In genomic region chr5:146846489-146846888, GRCm38 (mm10) we compare ENCODE assay signal across 9 mouse cellular contexts. TPM values are rescaled to one million over a fixed set of nuclear protein-coding genes. Genes with fewer than 3 reads are reported as not detected.
DNase-seq lines count a peak whose midpoint lies in the region; ATAC-seq lines count a peak whose summit lies in the region.
"Had no signal": no experiment of that assay in that cellular context is flagged by ENCODE, and none has a peak within 500 bp of the region (broad histone marks: within the 10 kb centered on the region; RNA-seq: fewer than 3 reads in every experiment).

No protein-coding gene starts in this region.

- H3K9ac ChIP-seq in heart, embryonic 12.5 days, result no peak overlapping the region
- H3K9ac ChIP-seq in intestine, embryonic 14.5 days (ENCODE audit: low read length), result no peak overlapping the region; the same call in 1 of the 2 replicates
- H3K9ac ChIP-seq in midbrain, embryonic 14.5 days (replicated peaks; ENCODE audit: low read length), result no peak overlapping the region

- no peaks in the 10 kb centered on the region for H3K9me3 ChIP-seq in heart, embryonic 12.5 days (replicated peaks)
- H3K9me3 ChIP-seq in intestine, embryonic 14.5 days (ENCODE audit: control insufficient read depth, low read length), result no peaks in the 10 kb centered on the region
- no peaks in the 10 kb centered on the region for H3K9me3 ChIP-seq in midbrain, embryonic 14.5 days (ENCODE audit: control insufficient read depth, low read length)

- H3K36me3 ChIP-seq in heart, embryonic 12.5 days, result no peaks in the 10 kb centered on the region
- no peaks in the 10 kb centered on the region for H3K36me3 ChIP-seq in intestine, embryonic 14.5 days (ENCODE audit: control insufficient read depth, insufficient read depth, low read length)
- no peaks in the 10 kb centered on the region for H3K36me3 ChIP-seq in midbrain, embryonic 14.5 days (ENCODE audit: control insufficient read depth, insufficient read depth, low read length)

- DNase-seq in heart, postnatal 10 days, result no peak
- DNase-seq in intestine, embryonic 14.5 days (ENCODE audit: low spot score), result no peak
- no peak for DNase-seq in midbrain, embryonic 14.5 days
- DNase-seq in left cerebral cortex, postnatal 25 days (ENCODE audit: low spot score in 2 of 2), result no peak
- no peak for DNase-seq in adrenal gland, adult 18-20 months (ENCODE audit: low spot score in 2 of 2)
- DNase-seq: right cerebral cortex, postnatal 25 days had no signal

- no peak for ATAC-seq in heart, embryonic 12.5 days (ENCODE audit: insufficient number of reproducible peaks, low FRiP score)
- ATAC-seq in intestine, embryonic 14.5 days (replicated peaks; ENCODE audit: low FRiP score, low TSS enrichment, low read depth), result no peak
- ATAC-seq in midbrain, embryonic 14.5 days (ENCODE audit: low FRiP score, low TSS enrichment), result no peak
- ATAC-seq in CD4-positive, CD25-positive, alpha-beta regulatory T cell, adult 4 months, result no peak

- H3K4me1 ChIP-seq in heart, embryonic 12.5 days (replicated peaks), result peaks cover 19% of the 10 kb centered on the region
- H3K4me1 ChIP-seq in brown adipose tissue, adult 24 weeks (ENCODE audit: control insufficient read depth, insufficient read depth, insufficient read length, low read length), result no peaks in the 10 kb centered on the region
- H3K4me1 ChIP-seq in intestine, embryonic 14.5 days (replicated peaks; ENCODE audit: control insufficient read depth, insufficient read depth, low read length), result peaks cover 20% of the 10 kb centered on the region
- H3K4me1 ChIP-seq in midbrain, embryonic 14.5 days (ENCODE audit: control insufficient read depth, insufficient read depth, low read length), result 0 out of 2 replicates have a peak, but pooled peaks cover 7% of the 10 kb centered on the region

- H3K27me3 ChIP-seq in heart, embryonic 12.5 days (replicated peaks), result no peaks in the 10 kb centered on the region
- H3K27me3 ChIP-seq in intestine, embryonic 14.5 days (replicated peaks; ENCODE audit: control insufficient read depth, insufficient read depth, low read length), result no peaks in the 10 kb centered on the region
- no peaks in the 10 kb centered on the region for H3K27me3 ChIP-seq in midbrain, embryonic 14.5 days (ENCODE audit: control insufficient read depth, insufficient read depth, low read length)

- intact Hi-C loops in heart, postnatal 10 days (cut with DNase I), result no loop called here
- intact Hi-C loops in left cerebral cortex, postnatal 25 days (cut with DNase I), result loop anchor here (5.0 kb wide), 2 partner anchors 56 to 139 kb away; no protein-coding TSS in a partner anchor

- H3K4me2 ChIP-seq in heart, embryonic 12.5 days, result peak overlapping the region; percentile 99
- peak overlapping the region; percentile 90 for H3K4me2 ChIP-seq in intestine, embryonic 14.5 days (ENCODE audit: low read length)
- peak overlapping the region; percentile 97 for H3K4me2 ChIP-seq in midbrain, embryonic 14.5 days (ENCODE audit: low read length)

- 34% methylated on average over 2 of the region's 2 CpGs for WGBS in heart, embryonic 12.5 days
- 35% methylated on average over 2 of the region's 2 CpGs for WGBS in intestine, embryonic 14.5 days
- WGBS in midbrain, embryonic 14.5 days, result 88% methylated on average over 2 of the region's 2 CpGs

- H3K4me3 ChIP-seq in heart, embryonic 12.5 days, result peak overlapping the region; percentile 73; the same call in 1 of the 2 replicates
- H3K4me3 ChIP-seq in brown adipose tissue, adult 24 weeks (ENCODE audit: insufficient read depth, low read depth, low read length), result peak overlapping the region; percentile 40
- H3K4me3 ChIP-seq in intestine, embryonic 14.5 days (ENCODE audit: low read depth, low read length), result peak overlapping the region; percentile 69; the same call in 1 of the 2 replicates
- no peak overlapping the region for H3K4me3 ChIP-seq in midbrain, embryonic 14.5 days (replicated peaks; ENCODE audit: low read depth, low read length)

- no peak overlapping the region for H3K27ac ChIP-seq in heart, embryonic 12.5 days (ENCODE audit: poor library complexity, severe bottlenecking)
- H3K27ac ChIP-seq in brown adipose tissue, adult 24 weeks (replicated peaks; ENCODE audit: low read depth, low read length), result no peak overlapping the region
- no peak overlapping the region for H3K27ac ChIP-seq in intestine, embryonic 14.5 days (ENCODE audit: low read depth)
- no peak overlapping the region for H3K27ac ChIP-seq in midbrain, embryonic 14.5 days (replicated peaks; ENCODE audit: low read depth, low read length)

RNA-seq across cellular contexts. Expression of gene Rasl11a, which starts 1.6 kb away (rescaled TPM):
- 9.0 and 10.3 TPM in 2 replicates for polyA plus RNA-seq in heart, embryonic 12.5 days (2016; fragmentation: Nextera tagmentation; extraction: Ambion mirVana)
- 1 to 10 TPM; 5.9 to 7.5 TPM for total RNA-seq in heart, postnatal 10 days (2021)
- 1.5 and 5.1 TPM in 2 replicates for polyA plus RNA-seq in brown adipose tissue, adult 24 weeks (2012; ENCODE audit: insufficient read depth, insufficient read length, missing spikeins)
- 28.1 and 29.5 TPM in 2 replicates for polyA plus RNA-seq in intestine, embryonic 14.5 days (2014; fragmentation: Nextera tagmentation; extraction: Ambion mirVana)
- 6.9 and 8.2 TPM in 2 replicates for polyA plus RNA-seq in midbrain, embryonic 14.5 days (2014; fragmentation: Nextera tagmentation; extraction: Ambion mirVana)
- polyA plus RNA-seq in CD4-positive, CD25-positive, alpha-beta regulatory T cell, adult 4 months (2017; shearing (Covaris generic)), result 1 to 10 TPM; 3.1 to 3.2 TPM
- total RNA-seq in left cerebral cortex, postnatal 25 days (2021), result 10 to 100 TPM in 1 of 2 experiments, 1 to 10 TPM in 1; 7.1 to 11.2 TPM
- 10 to 100 TPM in 1 of 2 experiments, 1 to 10 TPM in 1; 7.0 to 11.1 TPM for total RNA-seq in adrenal gland, adult 18-20 months (2021)

RNA-seq across cellular contexts. Expression of gene Rpl21, which starts 13.8 kb away (rescaled TPM):
- 370 and 375 TPM in 2 replicates for polyA plus RNA-seq in heart, embryonic 12.5 days (2016; fragmentation: Nextera tagmentation; extraction: Ambion mirVana)
- total RNA-seq in heart, postnatal 10 days (2021), result 100 to 1,000 TPM; 157 to 159 TPM
- 55.2 and 82.1 TPM in 2 replicates for polyA plus RNA-seq in brown adipose tissue, adult 24 weeks (2012; ENCODE audit: insufficient read depth, insufficient read length, missing spikeins)
- polyA plus RNA-seq in intestine, embryonic 14.5 days (2014; fragmentation: Nextera tagmentation; extraction: Ambion mirVana), result 733 and 792 TPM in 2 replicates
- 410 and 413 TPM in 2 replicates for polyA plus RNA-seq in midbrain, embryonic 14.5 days (2014; fragmentation: Nextera tagmentation; extraction: Ambion mirVana)
- polyA plus RNA-seq in CD4-positive, CD25-positive, alpha-beta regulatory T cell, adult 4 months (2017; shearing (Covaris generic)), result 1,000 to 10,000 TPM in 1 of 2 experiments, 100 to 1,000 TPM in 1; 776 to 1,168 TPM
- 100 to 1,000 TPM; 151 to 154 TPM for total RNA-seq in left cerebral cortex, postnatal 25 days (2021)
- 100 to 1,000 TPM; 289 to 315 TPM for total RNA-seq in adrenal gland, adult 18-20 months (2021)

RNA-seq across cellular contexts. Expression of gene Usp12, which starts 51.7 kb away (rescaled TPM):
- polyA plus RNA-seq in heart, embryonic 12.5 days (2016; fragmentation: Nextera tagmentation; extraction: Ambion mirVana), result 17.5 and 18.0 TPM in 2 replicates
- 10 to 100 TPM; 17.4 to 20.5 TPM for total RNA-seq in heart, postnatal 10 days (2021)
- polyA plus RNA-seq in brown adipose tissue, adult 24 weeks (2012; ENCODE audit: insufficient read depth, insufficient read length, missing spikeins), result 11.1 and 24.9 TPM in 2 replicates
- 19.2 and 19.6 TPM in 2 replicates for polyA plus RNA-seq in intestine, embryonic 14.5 days (2014; fragmentation: Nextera tagmentation; extraction: Ambion mirVana)
- polyA plus RNA-seq in midbrain, embryonic 14.5 days (2014; fragmentation: Nextera tagmentation; extraction: Ambion mirVana), result 11.2 and 13.1 TPM in 2 replicates
- 1 to 10 TPM; 6.3 to 8.8 TPM for polyA plus RNA-seq in CD4-positive, CD25-positive, alpha-beta regulatory T cell, adult 4 months (2017; shearing (Covaris generic))
- 10 to 100 TPM; 53.7 to 56.7 TPM for total RNA-seq in left cerebral cortex, postnatal 25 days (2021)
- 10 to 100 TPM; 28.5 to 30.9 TPM for total RNA-seq in adrenal gland, adult 18-20 months (2021)
